Mouse (Mus musculus) T-helper 17 cell (primary cell): ENCODE measurements around the gene Actr8.

Source experiments
- in situ Hi-C, 2 experiments: fragments of 300-600 bp; cut with MboI, MseI; formaldehyde crosslinking; loops; 1 replicate in 1 of 2; 2 replicates in 1 of 2; pipeline ENCODE4 v1.15.1; 2025; ENCODE audit warnings: high pct_unique_total_duplicates in 2 of 2

The Actr8 gene

GRCm38 (mm10) chr14:29978254-29979204 lies at the start of gene Actr8:
Gene Actr8, plus strand, starts transcription at chr14:29978337.
- in situ Hi-C loops = no loop called here

DNA sequence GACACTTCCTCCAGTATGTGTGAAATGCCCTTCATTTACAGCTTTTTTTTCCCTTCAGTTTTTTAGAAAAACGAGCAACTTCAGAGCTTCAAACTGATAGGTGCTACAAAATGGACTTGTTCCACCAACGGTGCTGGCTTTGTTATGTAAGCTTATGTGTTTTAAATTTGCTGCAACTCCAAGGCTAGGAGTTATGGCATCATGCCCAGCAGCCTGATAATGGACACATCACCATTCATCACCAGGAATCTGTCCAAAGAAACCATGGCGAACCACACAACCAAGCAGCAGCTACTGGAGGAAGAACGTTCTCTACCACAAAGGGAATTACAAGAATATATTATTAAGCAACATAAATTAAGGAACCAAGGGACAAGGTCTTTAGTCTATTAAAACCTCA lies 49.2 kb upstream of the Actr8 start:
- in situ Hi-C loops = no loop called here

- in situ Hi-C loops = loop anchor here in 1 of 2 experiments (5.0 kb wide), 1 partner anchor 208 kb away; no protein-coding TSS in a partner anchor
Measured at GRCm38 (mm10) chr14:29935516-29935915, 42.6 kb upstream of the Actr8 start.

DNA sequence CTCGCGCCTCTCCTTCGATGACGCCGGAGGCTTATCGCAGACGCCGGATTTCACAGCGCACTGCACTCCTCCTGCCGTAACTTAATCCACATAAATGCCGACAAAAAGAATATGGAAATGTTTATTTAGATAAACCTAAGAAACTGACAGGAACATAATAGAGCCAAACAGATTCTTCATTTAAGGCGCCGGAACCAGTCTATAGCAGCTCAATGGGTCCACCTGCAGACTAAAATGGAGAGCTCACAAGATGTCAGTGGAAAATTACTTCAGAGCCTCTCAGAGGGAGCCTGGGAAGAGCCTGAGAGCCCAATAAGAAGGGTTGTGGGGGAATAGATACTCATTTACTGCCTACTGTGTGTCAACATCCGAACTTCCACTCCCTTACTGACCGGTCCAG lies 40.7 kb upstream of the Actr8 start:
- in situ Hi-C loops = loop anchor here in 1 of 2 experiments (5.0 kb wide), 1 partner anchor 210 kb away; no protein-coding TSS in a partner anchor

GRCm38 (mm10) chr14:29939600-29940312 lies 38.4 kb upstream of the Actr8 start:
- in situ Hi-C loops = loop anchor here in 1 of 2 experiments (5.0 kb wide), 1 partner anchor 212 kb away; no protein-coding TSS in a partner anchor

GRCm38 (mm10) chr14:29940313-29940812 lies 37.8 kb upstream of the Actr8 start:
- in situ Hi-C loops = no loop called here

GRCm38 (mm10) chr14:29940877-29941276 lies 37.3 kb upstream of the Actr8 start:
- in situ Hi-C loops = no loop called here

- in situ Hi-C loops = no loop called here
Measured at GRCm38 (mm10) chr14:29946761-29947309, 31.3 kb upstream of the Actr8 start.

DNA sequence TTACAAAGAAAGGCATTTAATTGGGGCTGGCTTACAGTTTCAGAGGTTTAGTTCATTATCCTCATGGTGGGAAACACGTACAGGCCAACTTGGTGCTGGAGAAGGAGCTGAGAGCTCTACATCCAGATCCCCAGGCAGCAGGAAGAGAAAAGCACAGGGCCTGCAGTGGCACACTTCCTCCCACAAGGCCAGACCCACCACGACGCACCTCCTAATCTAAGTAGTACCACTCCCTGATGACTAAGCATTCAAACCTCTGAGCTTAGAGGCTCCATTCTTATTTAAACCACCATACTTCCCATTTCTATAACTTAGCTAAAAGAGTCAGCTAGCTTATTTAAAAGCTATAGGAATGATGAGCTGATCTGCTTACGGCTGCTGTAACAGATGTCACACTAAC lies 27.3 kb upstream of the Actr8 start:
- in situ Hi-C loops = no loop called here

GRCm38 (mm10) chr14:29957393-29957792 lies 20.7 kb upstream of the Actr8 start:
- in situ Hi-C loops = no loop called here

GRCm38 (mm10) chr14:29967611-29968010 lies 10.5 kb upstream of the Actr8 start:
- in situ Hi-C loops = loop anchor here in 1 of 2 experiments (10.0 kb wide), 1 partner anchor 507 kb away; the partner anchor contains the start of gene Dcp1a

- in situ Hi-C loops = loop anchor here in 1 of 2 experiments (10.0 kb wide), 1 partner anchor 507 kb away; the partner anchor contains the start of gene Dcp1a
Measured at GRCm38 (mm10) chr14:29968075-29968821, 9.9 kb upstream of the Actr8 start, which contains the start of gene Selenok. Gene Selenok, plus strand, starts transcription at chr14:29968308.

GRCm38 (mm10) chr14:29971446-29971845 lies 6.7 kb upstream of the Actr8 start:
- in situ Hi-C loops = no loop called here

GRCm38 (mm10) chr14:29971993-29972392 lies 6.1 kb upstream of the Actr8 start:
- in situ Hi-C loops = no loop called here

- in situ Hi-C loops = no loop called here
Measured at GRCm38 (mm10) chr14:29976927-29977326, 1.2 kb upstream of the Actr8 start.

DNA sequence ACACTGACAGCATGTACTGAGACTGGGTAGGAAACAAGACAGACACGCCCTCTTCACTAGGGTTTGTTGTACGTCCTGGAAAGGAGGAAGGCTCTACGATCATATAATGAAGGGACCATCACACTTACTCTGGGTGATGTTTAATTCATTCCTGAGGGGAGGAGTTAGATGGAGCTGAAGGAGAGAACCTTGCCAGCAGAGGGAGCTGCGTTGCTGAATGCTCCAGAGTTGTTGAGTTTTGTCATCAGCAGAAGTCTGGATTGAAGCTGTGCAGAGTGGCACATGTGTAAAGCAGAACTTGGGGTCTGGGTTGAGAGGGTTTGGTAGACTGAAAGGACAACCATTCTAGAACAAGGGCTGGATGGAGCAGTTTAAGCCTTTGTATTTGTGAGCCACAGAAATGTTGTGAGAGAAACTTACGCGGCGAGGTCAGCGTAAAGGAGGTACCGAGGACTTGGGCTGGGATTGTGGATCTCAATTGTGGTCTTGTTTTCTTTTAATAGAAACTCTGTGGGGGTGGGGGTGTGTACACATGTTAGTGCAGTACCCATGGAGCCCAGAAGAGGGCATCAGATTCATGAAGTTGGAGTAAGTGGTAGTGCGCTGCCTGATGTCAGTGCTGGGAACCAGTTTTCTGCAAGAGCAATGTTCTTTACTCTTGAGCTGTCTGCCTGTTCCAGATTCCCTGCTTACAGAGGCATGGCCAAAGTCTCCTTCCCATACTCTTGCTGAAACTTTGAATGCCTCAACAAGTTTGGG lies 2.5 kb downstream of the Actr8 start:
- in situ Hi-C loops = no loop called here

DNA sequence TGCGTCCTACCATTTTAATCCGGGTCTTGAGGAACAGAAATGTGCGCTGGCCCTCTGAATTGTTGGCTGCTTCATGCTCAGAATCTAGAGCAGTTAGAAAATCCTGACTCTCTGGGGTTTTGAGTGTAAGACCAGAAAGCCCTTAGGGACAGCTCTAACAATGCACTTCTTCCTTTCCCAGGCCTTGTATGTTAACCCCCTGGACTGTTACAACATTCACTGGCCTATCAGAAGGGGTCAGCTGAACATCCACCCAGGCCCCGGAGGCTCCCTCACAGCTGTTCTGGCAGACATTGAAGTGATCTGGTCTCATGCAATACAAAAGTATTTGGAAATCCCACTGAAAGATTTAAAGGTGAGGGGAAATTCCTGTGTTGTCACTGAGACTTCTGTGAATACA lies 8.0 kb downstream of the Actr8 start:
- in situ Hi-C loops = no loop called here

DNA sequence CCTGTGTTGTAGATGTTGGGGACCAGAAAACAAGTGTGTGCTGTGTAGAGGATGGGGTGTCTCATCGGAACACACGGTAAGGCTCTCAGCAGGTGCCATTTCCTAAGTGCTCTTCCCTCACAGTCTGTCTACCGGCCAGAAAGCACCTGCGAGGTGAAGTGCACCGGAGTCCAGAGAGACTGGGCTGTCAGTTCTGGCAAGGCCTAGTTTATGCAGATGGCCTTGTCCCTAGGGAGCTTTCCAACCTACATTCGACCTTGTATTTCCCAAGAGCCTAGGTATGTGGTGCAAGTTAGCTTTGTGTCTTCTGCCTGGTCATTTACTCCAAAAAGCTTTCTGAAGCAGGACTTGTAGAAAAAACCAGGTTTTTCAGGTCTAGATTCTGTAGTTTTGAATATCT lies 9.1 kb downstream of the Actr8 start:
- in situ Hi-C loops = no loop called here

DNA sequence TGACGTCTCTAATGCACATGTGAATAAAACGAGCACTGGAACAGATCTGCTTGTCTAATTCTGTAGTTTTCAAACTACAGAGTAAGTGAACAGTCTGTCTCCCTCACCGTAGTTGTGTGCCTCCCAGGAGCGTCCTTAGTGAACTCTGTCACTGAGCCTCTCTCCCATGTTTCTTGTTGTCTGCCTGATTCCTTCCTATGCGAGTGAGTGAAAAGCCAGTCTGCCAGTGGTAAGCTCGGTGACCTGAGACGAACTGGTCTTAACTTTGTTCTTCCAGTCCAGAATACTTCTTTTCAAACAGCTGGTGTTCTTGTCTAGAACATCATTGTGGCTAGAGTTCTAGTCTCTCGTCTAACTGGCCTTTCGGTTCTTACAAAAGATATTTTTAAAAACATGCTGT lies 9.6 kb downstream of the Actr8 start:
- in situ Hi-C loops = no loop called here

- in situ Hi-C loops = no loop called here
Measured at GRCm38 (mm10) chr14:29988337-29988736, 10.2 kb downstream of the Actr8 start.
